Mouse (Mus musculus): ENCODE data around the gene H2-Q4. TPM values are rescaled to one million over a fixed set of nuclear protein-coding genes. Genes with fewer than 3 reads are reported as not detected.
"Not testable (repeated sequence)": the region's sequence is repeated elsewhere in the genome, so short reads cannot be mapped to it uniquely, and the experiment has no call there.

The H2-Q4 gene
- polyA plus RNA-seq, 2 experiments: 1.3 to 5.4 TPM

GRCm38 (mm10) chr17:35418772-35419171, 39.4 kb downstream of the H2-Q4 start:
- no peak overlapping the region for H3K4me2 ChIP-seq (ENCODE audit: low read depth)
- H3K4me1 ChIP-seq (replicated peaks; ENCODE audit: control insufficient read depth in 2 of 2, insufficient read depth in 2 of 2, low read length in 1 of 2): no peaks in the 10 kb centered on the region
- H3K27ac ChIP-seq: no peak overlapping the region
- H3K9ac ChIP-seq (replicated peaks): no peak overlapping the region
- WGBS (ENCODE audit: insufficient replicate concordance): 59% methylated on average over 7 of the region's 7 CpGs
- DNase-seq (ENCODE audit: low read depth in 3 of 3, low spot score in 3 of 3) (no peak), ATAC-seq (ENCODE audit: insufficient read depth) (no peak)
- no peaks in the 10 kb centered on the region for H3K36me3 ChIP-seq (replicated peaks; ENCODE audit: control insufficient read depth, insufficient read depth, low read depth)
- TF ChIP-seq EP300 (IDR thresholded peaks at IDR 0.05; ENCODE audit: low read depth): no peak
- no peak for TF ChIP-seq CTCF (IDR thresholded peaks at IDR 0.05; ENCODE audit: low read depth)
- H3K27me3 ChIP-seq (ENCODE audit: control insufficient read depth, insufficient read depth, low read length): no peaks in the 10 kb centered on the region
- no peak overlapping the region for H3K4me3 ChIP-seq (ENCODE audit: insufficient read depth in 1 of 2, low read depth in 2 of 2, low read length in 2 of 2)
- H3K9me3 ChIP-seq (ENCODE audit: control insufficient read depth, low read length): no peaks in the 10 kb centered on the region

GRCm38 (mm10) chr17:35419564-35419963, 40.1 kb downstream of the H2-Q4 start:
- not testable (repeated sequence) for H3K27ac ChIP-seq; H3K4me1 ChIP-seq (replicated peaks; ENCODE audit: control insufficient read depth in 2 of 2, insufficient read depth in 2 of 2, low read length in 1 of 2); H3K4me3 ChIP-seq (ENCODE audit: insufficient read depth in 1 of 2, low read depth in 2 of 2, low read length in 2 of 2); H3K9me3 ChIP-seq (ENCODE audit: control insufficient read depth, low read length); H3K27me3 ChIP-seq (ENCODE audit: control insufficient read depth, insufficient read depth, low read length); DNase-seq (ENCODE audit: low read depth in 3 of 3, low spot score in 3 of 3); H3K9ac ChIP-seq (replicated peaks); H3K4me2 ChIP-seq (ENCODE audit: low read depth); ATAC-seq (ENCODE audit: insufficient read depth); H3K36me3 ChIP-seq (replicated peaks; ENCODE audit: control insufficient read depth, insufficient read depth, low read depth)
- 35% methylated on average over 4 of the region's 4 CpGs for WGBS (ENCODE audit: insufficient replicate concordance)

GRCm38 (mm10) chr17:35420206-35420810, 40.9 kb downstream of the H2-Q4 start:
- H3K9me3 ChIP-seq (ENCODE audit: control insufficient read depth, low read length); H3K27ac ChIP-seq; ATAC-seq (ENCODE audit: insufficient read depth); H3K4me3 ChIP-seq (ENCODE audit: insufficient read depth in 1 of 2, low read depth in 2 of 2, low read length in 2 of 2); H3K9ac ChIP-seq (replicated peaks); H3K36me3 ChIP-seq (replicated peaks; ENCODE audit: control insufficient read depth, insufficient read depth, low read depth); H3K27me3 ChIP-seq (ENCODE audit: control insufficient read depth, insufficient read depth, low read length); H3K4me1 ChIP-seq (replicated peaks; ENCODE audit: control insufficient read depth in 2 of 2, insufficient read depth in 2 of 2, low read length in 1 of 2); DNase-seq (ENCODE audit: low read depth in 3 of 3, low spot score in 3 of 3); H3K4me2 ChIP-seq (ENCODE audit: low read depth): not testable (repeated sequence)
- peak; percentile 78 for TF ChIP-seq CTCF (IDR thresholded peaks at IDR 0.05; ENCODE audit: low read depth)
- 8% methylated on average over 11 of the region's 11 CpGs for WGBS (ENCODE audit: insufficient replicate concordance)

GRCm38 (mm10) chr17:35421331-35421730, 41.9 kb downstream of the H2-Q4 start:
- peaks cover 12% of the 10 kb centered on the region for H3K27me3 ChIP-seq (ENCODE audit: control insufficient read depth, insufficient read depth, low read length)
- H3K4me1 ChIP-seq (replicated peaks; ENCODE audit: control insufficient read depth in 2 of 2, insufficient read depth in 2 of 2, low read length in 1 of 2); H3K4me3 ChIP-seq (ENCODE audit: insufficient read depth in 1 of 2, low read depth in 2 of 2, low read length in 2 of 2); H3K9ac ChIP-seq (replicated peaks); DNase-seq (ENCODE audit: low read depth in 3 of 3, low spot score in 3 of 3); H3K9me3 ChIP-seq (ENCODE audit: control insufficient read depth, low read length); H3K36me3 ChIP-seq (replicated peaks; ENCODE audit: control insufficient read depth, insufficient read depth, low read depth); H3K27ac ChIP-seq; ATAC-seq (ENCODE audit: insufficient read depth); H3K4me2 ChIP-seq (ENCODE audit: low read depth): not testable (repeated sequence)
- 69% methylated on average over 4 of the region's 4 CpGs for WGBS (ENCODE audit: insufficient replicate concordance)

- H3K27ac ChIP-seq; H3K4me3 ChIP-seq (ENCODE audit: insufficient read depth in 1 of 2, low read depth in 2 of 2, low read length in 2 of 2); H3K36me3 ChIP-seq (replicated peaks; ENCODE audit: control insufficient read depth, insufficient read depth, low read depth); H3K4me2 ChIP-seq (ENCODE audit: low read depth); H3K4me1 ChIP-seq (replicated peaks; ENCODE audit: control insufficient read depth in 2 of 2, insufficient read depth in 2 of 2, low read length in 1 of 2); H3K9ac ChIP-seq (replicated peaks); DNase-seq (ENCODE audit: low read depth in 3 of 3, low spot score in 3 of 3); H3K9me3 ChIP-seq (ENCODE audit: control insufficient read depth, low read length); ATAC-seq (ENCODE audit: insufficient read depth): not testable (repeated sequence)
- peaks cover 12% of the 10 kb centered on the region for H3K27me3 ChIP-seq (ENCODE audit: control insufficient read depth, insufficient read depth, low read length)
- WGBS (ENCODE audit: insufficient replicate concordance): 71% methylated on average over 5 of the region's 5 CpGs
Measured at GRCm38 (mm10) chr17:35422360-35422759, 42.9 kb downstream of the H2-Q4 start.

GRCm38 (mm10) chr17:35423131-35423810, 43.9 kb downstream of the H2-Q4 start:
- H3K9ac ChIP-seq (replicated peaks); H3K4me2 ChIP-seq (ENCODE audit: low read depth); DNase-seq (ENCODE audit: low read depth in 3 of 3, low spot score in 3 of 3); H3K4me3 ChIP-seq (ENCODE audit: insufficient read depth in 1 of 2, low read depth in 2 of 2, low read length in 2 of 2); ATAC-seq (ENCODE audit: insufficient read depth); H3K4me1 ChIP-seq (replicated peaks; ENCODE audit: control insufficient read depth in 2 of 2, insufficient read depth in 2 of 2, low read length in 1 of 2); H3K27ac ChIP-seq; H3K9me3 ChIP-seq (ENCODE audit: control insufficient read depth, low read length); H3K36me3 ChIP-seq (replicated peaks; ENCODE audit: control insufficient read depth, insufficient read depth, low read depth): not testable (repeated sequence)
- WGBS (ENCODE audit: insufficient replicate concordance): 41% methylated on average over 3 of the region's 3 CpGs
- peaks cover 12% of the 10 kb centered on the region for H3K27me3 ChIP-seq (ENCODE audit: control insufficient read depth, insufficient read depth, low read length)

GRCm38 (mm10) chr17:35424106-35424505, 44.7 kb downstream of the H2-Q4 start:
- DNase-seq (ENCODE audit: low read depth in 3 of 3, low spot score in 3 of 3); H3K9me3 ChIP-seq (ENCODE audit: control insufficient read depth, low read length); H3K4me2 ChIP-seq (ENCODE audit: low read depth); H3K36me3 ChIP-seq (replicated peaks; ENCODE audit: control insufficient read depth, insufficient read depth, low read depth); ATAC-seq (ENCODE audit: insufficient read depth); H3K9ac ChIP-seq (replicated peaks); H3K4me1 ChIP-seq (replicated peaks; ENCODE audit: control insufficient read depth in 2 of 2, insufficient read depth in 2 of 2, low read length in 1 of 2); H3K27ac ChIP-seq; H3K4me3 ChIP-seq (ENCODE audit: insufficient read depth in 1 of 2, low read depth in 2 of 2, low read length in 2 of 2): not testable (repeated sequence)
- WGBS (ENCODE audit: insufficient replicate concordance): 41% methylated on average over 3 of the region's 3 CpGs
- peaks cover 12% of the 10 kb centered on the region for H3K27me3 ChIP-seq (ENCODE audit: control insufficient read depth, insufficient read depth, low read length)
